Mouse (Mus musculus): ENCODE measurements around the gene Wbp11.

Wbp11 gene

DNA sequence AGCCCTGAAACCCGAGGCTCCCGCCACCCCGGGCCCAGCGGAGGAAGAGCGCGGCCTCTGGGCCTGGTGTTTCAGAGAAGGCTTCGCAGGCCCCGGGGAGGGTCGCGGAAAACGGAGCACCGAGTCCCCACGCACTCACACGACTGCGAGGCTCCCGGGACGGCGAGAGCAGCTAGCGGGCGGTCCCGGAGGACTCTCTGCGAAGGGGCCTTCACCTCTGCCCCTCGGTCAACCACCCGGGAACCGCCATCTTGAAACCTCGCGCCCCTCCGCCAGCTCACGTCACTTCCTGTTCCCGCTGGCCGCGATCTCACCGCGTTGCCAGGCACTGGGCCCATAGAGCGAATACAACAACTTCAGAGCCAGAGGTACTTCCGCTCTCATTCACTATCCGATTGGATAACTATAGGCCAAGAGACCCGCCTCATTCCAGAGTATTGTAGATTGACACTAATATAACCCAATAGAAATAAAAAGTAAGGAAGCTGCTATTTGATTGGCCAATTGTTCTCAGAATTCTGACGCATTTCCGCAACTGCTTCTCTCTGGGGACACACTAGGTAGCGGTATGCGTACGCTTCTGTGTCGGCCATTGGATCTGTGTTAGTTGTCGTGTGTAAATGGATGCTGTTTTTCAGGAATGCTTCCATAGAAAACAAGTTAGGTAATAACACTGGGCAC lies at the start of gene Wbp11:
Gene Wbp11, minus strand, starts transcription at position 353 of the 681 bp plus-strand sequence.
- DNase-seq = peak; percentile 92

DNA sequence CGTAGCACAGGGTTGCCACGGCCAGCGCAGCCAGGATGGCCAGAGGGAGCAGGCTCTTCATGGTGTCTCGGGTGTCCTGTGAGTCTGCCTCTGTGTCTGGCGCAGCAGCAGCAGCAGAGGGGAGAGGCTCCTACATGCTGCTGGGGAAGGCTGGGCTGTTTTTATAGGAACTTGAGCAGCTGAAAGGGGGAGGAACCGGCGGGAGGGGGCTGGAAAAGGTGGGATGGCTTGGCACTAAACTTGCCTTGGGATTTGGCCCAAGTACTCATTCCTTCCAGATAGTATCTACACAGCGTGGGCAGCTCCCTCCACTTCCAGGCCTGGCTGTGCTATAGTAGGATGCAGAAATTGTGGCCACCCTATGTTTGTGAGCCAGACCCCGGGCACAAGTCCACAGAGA lies 47.6 kb upstream of the Wbp11 start, which contains the start of gene Mgp:
Gene Mgp, minus strand, starts transcription at position 154 of the 400 bp plus-strand sequence.
- no peak for DNase-seq

DNA sequence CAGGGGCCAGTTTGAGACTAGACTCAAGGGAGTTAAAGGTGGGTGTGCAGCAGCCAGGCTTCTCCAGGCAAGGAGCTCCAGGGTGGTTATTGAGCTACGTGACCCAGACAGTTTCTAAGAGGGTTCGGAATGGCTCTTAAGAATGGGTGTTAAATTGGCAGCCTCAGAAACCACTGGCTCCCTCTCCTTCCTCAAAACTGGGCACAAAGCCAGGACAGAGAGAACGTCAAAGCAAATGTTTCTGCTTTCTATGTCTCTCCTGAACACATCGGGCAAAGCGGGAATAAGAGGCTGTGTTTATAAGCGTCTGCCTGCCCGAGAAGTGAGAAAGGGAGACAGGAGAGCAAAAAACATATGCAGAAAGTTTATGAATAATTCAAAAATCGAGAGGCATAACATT lies 46.6 kb upstream of the Wbp11 start:
- DNase-seq = peak; percentile 20

DNA sequence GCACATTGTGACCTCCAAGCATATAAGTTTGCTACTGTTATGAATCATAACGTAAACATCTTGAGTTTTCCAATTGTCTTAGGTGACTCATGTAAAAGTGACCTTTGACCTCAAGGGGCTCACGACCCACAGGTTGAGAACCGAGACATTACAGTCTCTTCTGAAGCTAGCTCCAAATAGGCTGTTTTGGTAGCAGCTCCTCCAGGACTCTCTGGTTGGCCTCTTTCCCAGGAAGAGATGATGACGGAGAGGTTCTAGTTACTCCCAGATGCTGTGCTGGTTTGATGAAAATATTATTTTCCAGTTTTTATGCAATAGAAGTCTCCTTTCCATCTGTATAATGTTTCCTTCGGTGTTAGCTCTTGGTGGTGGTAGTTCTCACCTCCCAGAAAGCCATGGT lies 40.9 kb upstream of the Wbp11 start:
- no peak for DNase-seq

DNA sequence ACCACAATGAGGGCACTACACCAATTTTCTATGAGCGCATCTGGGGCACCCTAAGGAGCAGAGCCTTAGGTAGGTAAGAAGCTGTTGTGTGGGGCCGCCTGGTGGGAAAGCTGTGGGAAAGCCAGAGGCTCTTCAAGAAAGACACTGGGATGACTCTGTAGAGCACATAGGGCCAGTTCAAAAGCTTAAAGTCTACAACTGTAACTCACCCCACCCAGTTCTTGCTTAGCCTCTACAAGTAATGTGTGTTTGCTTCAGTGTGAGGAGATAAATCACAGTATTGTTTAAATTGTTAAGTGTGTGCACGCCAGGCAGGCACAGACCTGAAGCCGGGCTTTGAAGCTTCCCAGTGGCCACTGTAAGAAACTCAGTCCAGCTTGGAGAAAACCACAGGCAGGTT lies 38.1 kb upstream of the Wbp11 start:
- no peak for DNase-seq

DNA sequence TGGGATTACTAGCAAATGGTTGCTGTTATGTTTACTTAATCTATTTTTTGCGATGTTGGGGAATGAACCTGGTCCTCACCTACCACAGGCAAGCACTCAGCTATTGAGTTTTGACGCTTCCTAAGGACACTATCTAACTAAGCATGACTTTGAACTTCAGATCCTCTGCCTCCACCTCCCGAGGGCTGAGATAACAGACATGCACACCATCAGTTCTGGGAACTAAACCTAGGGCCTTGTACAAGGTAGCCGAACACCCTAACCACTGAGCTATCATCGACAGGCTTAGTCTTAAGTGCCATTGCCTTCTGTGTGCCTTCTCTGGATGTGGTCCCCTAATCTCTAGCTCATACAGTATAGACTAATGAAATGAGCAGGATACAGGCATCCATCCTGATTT lies 37.3 kb upstream of the Wbp11 start:
- no peak for DNase-seq

DNA sequence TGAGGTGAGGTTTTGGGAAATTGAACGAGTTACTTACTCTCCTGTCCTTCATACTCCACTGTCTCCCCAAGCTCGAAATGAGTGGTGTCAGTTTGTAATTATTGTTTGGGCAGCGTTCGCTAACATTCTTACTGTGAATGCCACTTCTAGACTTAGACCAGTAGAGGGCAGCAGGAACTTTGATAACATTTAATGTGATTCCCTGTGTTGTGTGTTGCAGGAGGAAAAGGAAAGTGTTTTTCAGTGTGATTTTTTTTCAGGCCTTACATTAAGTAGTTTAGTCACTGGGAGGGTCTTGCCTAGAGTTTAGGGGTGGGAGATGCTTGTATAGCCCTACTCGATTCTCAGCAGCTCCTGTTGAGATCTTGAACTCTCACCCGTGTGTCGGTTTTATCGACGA lies 33.0 kb upstream of the Wbp11 start:
- no peak for DNase-seq

DNA sequence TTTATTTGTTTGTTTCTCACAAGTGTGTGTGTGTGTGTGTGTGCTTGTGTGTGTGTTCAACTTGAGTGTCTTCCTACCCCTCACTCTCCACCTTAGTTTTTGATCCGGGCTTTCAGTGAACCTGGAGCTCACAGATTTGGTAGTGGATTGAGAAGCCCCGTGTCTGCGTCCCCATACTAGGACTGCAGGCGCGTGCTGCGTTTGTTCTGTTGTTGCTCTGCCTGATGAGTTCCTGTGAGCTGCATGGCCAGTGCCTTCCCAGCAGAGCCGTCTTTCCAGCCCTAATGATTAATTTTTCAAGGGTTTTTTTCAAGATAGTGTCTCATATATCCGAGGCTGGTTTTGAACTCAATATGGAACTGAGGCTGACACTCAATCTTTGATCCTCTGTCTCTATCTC lies 30.4 kb upstream of the Wbp11 start:
- DNase-seq = no peak

DNA sequence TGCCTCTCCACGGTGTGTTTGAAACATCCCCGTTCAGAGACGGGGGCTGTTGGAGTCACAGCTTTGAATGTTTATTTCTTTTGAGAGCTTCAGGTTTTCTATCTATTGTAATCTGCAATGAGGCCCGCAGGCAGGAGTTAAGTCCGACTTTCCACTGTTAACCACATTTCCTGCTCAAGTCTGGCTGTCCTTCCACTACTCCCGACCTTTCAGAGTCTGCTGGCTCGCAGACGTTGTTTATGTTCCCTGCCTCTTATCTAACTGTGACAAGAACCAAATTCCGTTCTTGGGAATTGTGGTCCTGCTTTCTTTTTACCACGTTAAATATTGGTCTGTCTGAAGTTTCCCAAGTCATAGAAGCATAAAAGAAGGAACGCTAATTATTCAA lies 29.8 kb upstream of the Wbp11 start:
- DNase-seq = no peak

DNA sequence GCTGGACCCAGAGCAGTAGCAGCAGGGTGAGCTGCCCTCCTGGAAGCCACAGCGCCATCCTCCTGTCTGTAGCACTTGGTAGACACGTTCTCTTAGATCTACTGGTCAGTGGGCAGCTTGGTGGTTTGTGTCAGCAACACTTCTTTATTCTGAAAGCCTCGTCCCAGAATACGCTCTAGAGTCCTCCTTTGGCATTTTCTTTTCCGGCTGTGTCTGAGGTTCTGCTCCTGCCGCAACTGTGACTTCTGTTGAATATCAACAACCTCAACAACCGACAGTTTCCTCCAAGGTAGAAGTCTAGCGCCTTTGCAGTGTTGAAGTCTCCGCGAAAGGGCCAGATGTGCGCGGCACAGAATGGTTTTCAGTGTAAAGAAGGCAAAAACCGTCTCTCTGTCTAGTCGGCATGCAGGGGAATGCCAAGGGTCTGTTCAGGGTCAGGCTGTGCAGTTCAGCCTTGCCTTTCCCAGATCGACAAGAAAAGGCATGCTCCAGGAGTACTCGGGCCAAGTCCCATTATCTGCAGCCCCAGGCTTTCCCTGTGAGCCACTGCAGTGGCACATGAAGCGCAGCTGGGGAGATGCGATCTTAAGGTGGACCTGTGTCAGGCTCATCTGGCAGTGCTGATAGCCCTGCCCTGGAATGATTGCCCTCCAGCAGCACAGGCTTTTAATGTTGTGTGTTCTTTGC lies 29.3 kb upstream of the Wbp11 start, which contains the start of gene Art4:
Gene Art4, minus strand, starts transcription at position 548 of the 687 bp plus-strand sequence.
- no peak for DNase-seq

DNA sequence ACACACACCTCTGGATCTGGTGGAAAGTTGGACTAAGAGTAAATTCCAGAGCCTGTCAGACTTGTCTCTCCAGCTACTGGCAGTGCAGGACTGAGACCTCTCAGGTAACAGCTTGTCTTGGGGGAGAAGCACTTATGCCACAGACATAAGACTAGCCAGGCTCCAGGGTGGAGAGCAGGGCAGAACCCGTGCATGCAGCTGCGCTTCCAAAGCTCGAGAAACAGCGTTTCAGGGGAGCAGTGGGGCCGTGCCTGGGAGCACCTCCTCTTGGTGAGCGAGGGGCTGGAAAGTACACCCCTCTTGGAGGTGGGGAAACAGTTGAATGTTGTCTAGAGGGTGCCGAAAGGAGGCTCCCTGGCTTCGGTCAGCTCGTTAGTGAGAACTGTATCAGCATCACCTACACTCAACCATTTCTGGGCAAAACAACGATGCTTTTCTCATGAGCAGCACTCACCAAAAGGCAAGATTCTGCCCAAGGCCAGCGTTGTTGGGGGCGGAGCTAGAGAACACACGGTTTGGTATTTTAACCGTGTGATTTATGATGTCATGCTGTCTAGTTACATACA lies 28.1 kb upstream of the Wbp11 start:
- DNase-seq = no peak

DNA sequence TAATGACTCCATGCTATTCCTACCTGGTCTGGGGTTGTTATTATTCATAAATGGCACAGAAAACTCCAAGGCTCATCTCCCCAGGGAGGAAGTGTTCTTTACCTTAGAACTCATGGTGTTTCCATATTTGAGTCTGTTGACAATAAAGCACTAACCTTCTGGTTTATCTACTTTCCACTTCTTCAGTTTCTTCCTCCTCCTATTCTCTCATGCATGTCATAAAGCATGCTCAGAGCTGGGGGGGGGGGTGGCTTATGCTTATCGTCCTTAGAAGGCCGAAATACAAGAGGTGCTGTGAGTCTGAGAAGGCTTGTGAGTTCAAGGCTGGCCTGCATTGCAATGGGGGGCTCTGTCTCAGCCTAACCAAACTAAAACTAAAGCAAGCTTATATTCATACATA lies 27.1 kb upstream of the Wbp11 start:
- no peak for DNase-seq

DNA sequence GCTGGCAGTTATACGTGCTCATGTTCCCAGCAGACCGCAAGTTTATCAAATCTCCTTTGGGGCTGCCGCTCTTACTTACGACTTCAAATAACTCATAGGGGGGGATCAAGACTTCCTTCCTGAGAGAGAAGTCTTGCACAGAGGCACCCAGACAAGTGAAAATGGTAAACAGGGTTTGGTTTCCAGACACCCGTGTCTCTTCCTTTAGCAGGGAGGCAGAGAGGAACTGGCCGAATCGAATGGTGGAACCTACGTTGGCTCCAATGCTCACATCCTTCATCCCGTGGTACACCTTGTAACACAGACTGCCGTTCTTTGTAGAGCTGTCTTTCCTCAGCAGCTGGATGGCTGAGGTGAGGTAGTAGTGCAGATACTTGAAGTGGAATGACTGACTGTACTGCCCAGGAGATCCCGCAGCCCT lies 26.3 kb upstream of the Wbp11 start:
- no peak for DNase-seq

DNA sequence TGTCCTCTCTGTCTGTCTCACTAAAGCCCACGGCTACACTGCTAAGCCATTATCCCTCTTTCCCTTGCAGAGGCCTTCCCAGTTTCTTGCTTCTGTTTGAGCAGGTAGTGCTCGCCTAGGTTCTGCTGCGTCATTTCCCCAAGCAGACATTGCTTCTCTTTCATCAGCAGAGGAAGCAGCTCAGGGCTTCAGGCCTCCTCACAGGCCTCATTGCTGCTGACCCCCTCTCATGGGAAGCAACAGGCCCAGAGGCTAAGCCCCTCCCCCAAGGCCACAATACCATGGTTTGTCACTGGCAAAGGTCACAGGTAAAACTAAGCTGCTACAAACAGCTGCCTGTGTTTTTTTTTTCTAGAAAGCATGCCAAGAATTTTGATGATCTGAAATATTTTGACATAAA lies 24.7 kb upstream of the Wbp11 start:
- no peak for DNase-seq

DNA sequence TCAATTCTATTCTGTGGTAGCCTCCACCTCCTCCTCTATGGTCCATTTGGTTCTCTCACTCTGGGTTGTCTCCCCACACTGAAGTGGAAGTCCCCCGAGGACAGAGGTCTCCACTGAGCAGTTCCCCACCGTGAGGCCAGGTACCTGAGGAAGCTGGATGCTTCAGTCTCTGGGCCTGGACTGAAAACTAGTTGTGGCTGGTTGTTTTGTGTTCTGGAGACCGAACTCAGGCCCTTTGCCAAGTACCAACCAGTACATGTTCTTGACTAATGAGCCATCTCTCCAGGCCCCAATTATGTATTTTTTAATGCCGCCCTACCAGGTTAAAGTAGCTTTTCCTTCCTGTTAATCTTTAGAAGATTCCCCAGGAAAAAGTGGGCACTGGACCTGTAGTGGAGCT lies 24.3 kb upstream of the Wbp11 start:
- no peak for DNase-seq

DNA sequence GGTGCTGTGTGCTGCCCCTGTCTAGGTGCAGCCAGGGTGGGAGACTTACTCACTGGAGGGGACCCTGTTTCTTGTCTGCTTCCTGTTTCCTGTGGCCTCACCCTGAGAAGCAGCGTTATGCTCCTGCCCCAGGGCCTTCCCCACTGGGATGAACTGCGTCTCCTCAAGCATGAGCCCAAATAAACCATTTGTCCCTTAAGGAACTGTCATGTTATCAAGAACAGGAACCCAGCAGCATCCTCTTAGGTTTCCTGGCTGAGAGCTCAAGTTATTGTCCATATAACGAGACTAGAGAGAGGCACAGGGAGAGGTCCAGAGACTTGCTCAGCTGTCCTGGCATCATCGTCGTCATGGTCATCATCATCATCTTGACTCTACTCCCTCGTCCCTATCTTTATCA lies 22.2 kb upstream of the Wbp11 start:
- no peak for DNase-seq

DNA sequence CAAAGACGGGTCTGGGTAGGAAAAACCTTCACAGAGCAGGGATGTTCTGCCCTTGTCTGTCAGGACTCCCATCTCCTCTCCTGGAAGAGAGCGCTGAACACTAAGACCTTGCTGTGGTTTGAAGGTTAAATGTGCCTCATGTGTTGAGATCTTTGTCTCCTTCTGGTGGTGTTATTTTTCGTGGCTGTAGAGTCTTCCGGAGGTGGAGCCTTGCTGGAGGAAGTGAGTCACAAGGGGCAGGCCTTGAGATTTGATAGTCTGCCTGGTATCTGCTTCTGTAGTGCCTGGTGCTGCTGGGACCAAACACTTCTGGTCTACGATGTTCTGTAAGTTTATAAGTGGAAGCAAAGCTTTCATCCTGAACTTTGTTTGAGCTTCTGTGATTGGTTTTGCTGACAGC lies 20.9 kb upstream of the Wbp11 start:
- DNase-seq = no peak

DNA sequence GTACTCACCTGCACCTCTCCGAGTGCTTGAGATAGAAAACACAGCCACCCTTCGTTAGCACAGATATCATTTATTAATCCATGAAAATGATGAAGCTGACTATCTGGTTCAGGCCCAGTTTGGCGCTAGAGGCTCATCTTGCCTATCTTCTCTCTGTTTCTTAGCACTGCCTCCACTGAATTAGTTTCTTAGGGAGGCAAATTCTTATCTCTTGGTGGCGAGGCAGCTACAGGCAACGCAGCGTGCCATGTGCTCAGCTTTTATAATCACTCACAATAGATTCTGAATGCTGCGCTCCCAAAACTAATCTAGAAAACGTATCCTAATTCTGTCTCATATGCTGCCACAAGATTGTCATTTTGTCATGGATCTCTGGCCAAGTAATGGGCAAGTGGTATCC lies 20.4 kb upstream of the Wbp11 start:
- no peak for DNase-seq

DNA sequence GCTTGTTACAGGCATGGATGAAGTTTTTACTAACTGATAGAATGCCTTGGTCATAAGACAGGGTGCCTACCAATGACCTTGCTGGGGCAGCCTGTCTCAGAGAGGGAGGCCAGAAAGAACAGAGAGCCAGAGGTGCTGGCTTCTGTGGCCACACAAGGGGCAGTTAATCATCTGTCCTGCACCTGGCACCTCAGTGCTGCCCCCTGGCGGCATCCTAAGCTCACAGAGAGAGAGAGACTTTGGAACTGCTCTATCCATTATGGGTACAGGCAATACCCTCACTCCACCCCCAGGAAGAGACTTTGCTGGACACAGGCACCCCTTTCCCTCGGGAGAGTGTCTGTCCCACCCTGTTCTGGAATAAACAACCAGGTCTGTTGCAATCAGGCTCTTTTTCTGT lies 19.8 kb upstream of the Wbp11 start:
- peak; percentile 48 for DNase-seq

DNA sequence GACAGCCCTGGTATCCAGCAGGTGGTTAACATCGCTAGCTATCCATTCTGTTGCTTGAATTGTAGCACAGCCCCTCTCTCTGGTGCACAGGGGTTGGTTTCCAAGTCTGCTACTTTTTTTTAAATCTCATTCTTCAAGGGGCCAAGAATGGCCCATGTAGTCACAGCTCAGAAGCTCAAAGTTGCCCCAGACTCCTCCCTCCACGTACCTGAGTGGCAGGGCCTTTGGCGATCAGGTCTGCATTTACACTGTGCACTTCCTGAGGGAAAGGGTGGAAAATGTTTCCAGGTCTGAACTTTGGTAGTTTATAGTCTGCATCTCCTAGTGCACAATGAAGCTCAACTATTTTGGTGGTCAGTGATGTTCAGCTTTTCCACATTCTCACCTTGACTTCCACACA lies 19.2 kb upstream of the Wbp11 start:
- no peak for DNase-seq

DNA sequence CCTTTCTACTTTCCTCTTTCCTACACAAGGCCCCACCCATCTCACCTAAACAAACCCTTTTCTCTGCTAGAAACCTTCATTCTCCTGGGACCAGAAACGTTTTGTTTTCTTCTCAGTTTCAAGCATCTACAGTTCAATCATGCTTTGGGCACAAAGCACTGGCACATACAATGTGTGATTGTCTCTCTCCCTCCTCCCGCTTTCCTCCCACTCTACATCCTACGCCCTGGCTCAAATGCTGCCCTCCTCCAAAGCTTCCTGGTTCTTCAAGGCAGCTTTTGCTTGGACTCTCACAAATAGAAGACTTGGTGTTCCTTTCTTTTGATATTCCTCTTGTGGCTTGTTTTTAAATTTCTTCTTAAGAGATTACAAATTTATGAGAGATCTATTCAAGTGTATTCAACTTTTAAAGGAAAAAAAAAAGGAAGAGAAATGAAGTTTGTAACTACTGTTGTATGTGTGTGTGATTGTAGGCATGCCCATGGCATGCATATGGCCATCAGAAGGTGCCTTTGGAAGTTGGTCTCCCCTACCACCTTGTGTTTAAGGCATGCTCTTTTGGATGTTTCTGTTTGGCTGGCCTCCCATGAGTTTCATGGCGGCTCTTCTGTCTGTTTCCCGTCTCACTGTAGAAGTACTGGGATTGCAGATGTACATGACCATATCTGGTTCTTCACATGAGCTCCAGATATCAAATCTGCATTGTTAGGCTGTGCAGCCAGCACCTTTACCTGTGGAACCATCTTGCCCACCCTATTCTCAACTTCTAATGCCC lies 17.9 kb upstream of the Wbp11 start:
- DNase-seq = no peak

DNA sequence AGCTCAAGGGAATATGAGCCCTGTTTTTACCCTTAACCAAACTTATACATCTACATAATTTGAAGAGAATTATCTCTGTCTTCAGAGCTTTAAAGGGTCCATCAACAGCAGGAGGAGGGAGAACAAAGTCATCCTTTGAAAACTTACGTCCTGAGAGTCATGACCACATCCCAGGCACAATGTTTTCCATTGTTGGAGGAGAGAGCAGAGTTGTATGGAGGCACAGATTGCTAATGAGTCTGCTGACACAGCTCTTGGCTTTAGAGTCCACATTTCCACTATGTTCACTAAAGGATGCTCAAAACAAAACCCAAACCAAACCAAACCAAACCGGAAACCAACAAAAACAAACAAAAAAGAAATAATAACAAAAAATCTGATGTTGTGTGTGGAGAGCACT lies 16.9 kb upstream of the Wbp11 start:
- no peak for DNase-seq

DNA sequence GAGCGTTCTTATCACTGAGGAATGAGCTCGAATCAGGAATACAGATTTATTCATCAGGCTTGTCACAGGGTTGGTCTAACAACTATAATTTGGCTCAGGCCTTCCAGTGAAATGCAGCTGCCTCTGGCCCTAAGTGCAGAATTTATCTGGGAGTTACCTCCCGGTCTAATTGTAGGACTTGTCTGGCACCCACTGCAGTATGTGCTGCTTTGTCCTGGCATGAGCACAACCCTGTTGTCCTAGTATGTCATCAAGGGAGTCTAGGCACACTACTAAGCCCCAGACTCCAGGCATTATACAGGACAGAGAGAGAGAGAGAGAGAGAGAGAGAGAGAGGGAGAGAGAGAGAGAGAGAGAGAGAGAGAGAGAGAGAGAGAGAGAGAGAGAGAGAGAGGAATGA lies 9.3 kb upstream of the Wbp11 start:
- DNase-seq = no peak

DNA sequence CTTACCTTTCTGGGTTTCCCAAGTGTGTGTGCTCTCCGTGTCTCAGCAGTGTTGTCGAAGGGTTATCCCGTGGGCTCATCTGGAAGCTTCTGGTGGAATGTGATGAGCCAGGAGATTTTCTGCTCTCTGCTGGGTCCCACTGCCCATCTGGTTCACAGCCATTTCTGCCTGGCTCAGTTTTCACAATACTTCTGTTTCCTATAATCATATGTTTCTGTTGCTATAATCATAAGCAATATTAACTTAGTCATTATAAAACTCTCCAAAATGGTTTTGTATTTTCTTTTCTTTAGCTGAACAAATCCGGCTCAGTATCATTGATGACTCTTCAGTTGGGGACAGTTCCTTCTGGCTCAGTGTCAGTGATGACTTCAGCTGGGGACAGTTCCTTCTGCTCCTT lies 7.3 kb upstream of the Wbp11 start, which contains the start of gene Smco3:
Gene Smco3, minus strand, starts transcription at position 101 of the 400 bp plus-strand sequence.
- DNase-seq = no peak

All from right cerebral cortex, postnatal 4 days (tissue).